Mouse (Mus musculus): ENCODE measurements around the gene Rad23b. TPM values are rescaled to one million over a fixed set of nuclear protein-coding genes. Genes with fewer than 3 reads are reported as not detected.

The Rad23b gene
- polyA plus RNA-seq, 2 experiments: 37.3 to 49.2 TPM

DNA sequence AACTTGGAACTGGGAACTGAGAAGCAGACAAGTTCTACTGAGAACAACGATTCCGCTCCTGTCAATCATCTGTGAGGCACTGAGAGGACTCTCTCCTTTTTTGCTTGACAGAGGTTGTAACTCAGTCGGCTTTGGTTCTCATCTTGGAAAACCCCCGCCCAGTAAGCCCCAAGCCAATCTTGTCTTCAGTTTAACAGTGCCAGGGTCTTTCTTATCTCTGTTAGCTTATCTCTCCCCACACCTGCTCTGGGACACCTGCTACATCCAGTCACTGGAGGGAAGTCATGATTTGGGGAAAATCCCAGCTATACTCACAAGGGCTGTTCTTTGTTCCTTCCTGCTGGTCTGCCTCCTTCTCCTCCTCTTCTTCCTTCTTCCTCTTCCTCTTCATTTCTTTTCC lies 76.4 kb downstream of the Rad23b start:
- no peak overlapping the region for H3K27ac ChIP-seq
- no peak overlapping the region for H3K9ac ChIP-seq (replicated peaks)
- WGBS (ENCODE audit: insufficient replicate concordance): 40% methylated on average over 4 of the region's 4 CpGs
- no peak for ATAC-seq (ENCODE audit: insufficient read depth)
- no peaks in the 10 kb centered on the region for H3K27me3 ChIP-seq (ENCODE audit: control insufficient read depth, insufficient read depth, low read length)
- TF ChIP-seq CTCF (IDR thresholded peaks at IDR 0.05; ENCODE audit: low read depth) (no peak), EP300 (IDR thresholded peaks at IDR 0.05; ENCODE audit: low read depth) (no peak)
- H3K4me3 ChIP-seq (ENCODE audit: insufficient read depth in 1 of 2, low read depth in 2 of 2, low read length in 2 of 2): no peak overlapping the region
- no peak overlapping the region for H3K4me2 ChIP-seq (ENCODE audit: low read depth)
- DNase-seq (ENCODE audit: low read depth in 3 of 3, low spot score in 3 of 3): no peak
- H3K4me1 ChIP-seq (replicated peaks; ENCODE audit: control insufficient read depth in 2 of 2, insufficient read depth in 2 of 2, low read length in 1 of 2): no peaks in the 10 kb centered on the region
- H3K9me3 ChIP-seq (ENCODE audit: control insufficient read depth, low read length): no peaks in the 10 kb centered on the region
- H3K36me3 ChIP-seq (replicated peaks; ENCODE audit: control insufficient read depth, insufficient read depth, low read depth): no peaks in the 10 kb centered on the region

Other genes with a start within 250 kb of the Rad23b start
- gene Klf4, start 182.4 kb downstream of the Rad23b start, polyA plus RNA-seq (2012; rRNA removed): 0.53 and 0.96 TPM in 2 replicates
- 0.43 and 0.56 TPM in 2 replicates for gene Klf4, start 182.4 kb downstream of the Rad23b start, polyA plus RNA-seq (2014; fragmentation: Nextera tagmentation; extraction: Ambion mirVana)